Mouse (Mus musculus) heart, postnatal 0 days (tissue): ENCODE data around the gene Anpep. TPM values are rescaled to one million over a fixed set of nuclear protein-coding genes. Genes with fewer than 3 reads are reported as not detected.

Experiments used
- ATAC-seq: fragments of 200-750 bp; cut with Nextera tagmentation; 2 replicates; pipeline ENCODE4 v1.8.0; 2017; ENCODE audit warnings: low read depth, moderate number of reproducible peaks, moderate library complexity; ENCODE audit not compliant: insufficient read depth
- DNase-seq: peaks from one replicate; pipeline ENCODE4 v3.0.0-alpha.2; 2016; ENCODE audit warnings: low spot score
- H3K27ac ChIP-seq: fragments of 300-500 bp; sonication (generic); 2 replicates; pipeline ENCODE4 v1.5.1; 2014; ENCODE audit warnings: low read depth, mild to moderate bottlenecking
- H3K27me3 ChIP-seq: fragments of 300-500 bp; sonication (generic); 2 replicates; pipeline ENCODE4 v1.6.1; 2014; ENCODE audit warnings: low read length, mixed read lengths; ENCODE audit not compliant: control insufficient read depth, insufficient read depth
- H3K36me3 ChIP-seq: fragments of 300-500 bp; sonication (generic); replicated peaks from 2 replicates; pipeline ENCODE4 v1.6.1; 2014; ENCODE audit warnings: low read length, mixed read lengths; ENCODE audit not compliant: control insufficient read depth, insufficient read depth
- H3K4me1 ChIP-seq: fragments of 300-500 bp; sonication (generic); 2 replicates; pipeline ENCODE4 v1.6.1; 2014; ENCODE audit warnings: antibody characterized with exemption; ENCODE audit not compliant: control insufficient read depth, insufficient read depth
- H3K4me2 ChIP-seq: fragments of 300-500 bp; sonication (generic); 2 replicates; pipeline ENCODE4 v1.6.1; 2014; ENCODE audit warnings: low read depth, mild to moderate bottlenecking, low read length, moderate library complexity
- H3K4me3 ChIP-seq: fragments of 300-500 bp; sonication (generic); 2 replicates; pipeline ENCODE4 v1.5.1; 2014; ENCODE audit warnings: low read depth, low read length
- H3K9ac ChIP-seq: fragments of 300-500 bp; sonication (generic); replicated peaks from 2 replicates; pipeline ENCODE4 v1.6.1; 2014; ENCODE audit warnings: low read depth, low read length, mixed read lengths
- H3K9me3 ChIP-seq: fragments of 300-500 bp; sonication (generic); replicated peaks from 2 replicates; pipeline ENCODE4 v1.6.1; 2016; ENCODE audit warnings: low read length; ENCODE audit not compliant: control insufficient read depth
- CTCF ChIP-seq: IDR thresholded peaks from 2 replicates; pipeline ENCODE4 v1.5.1; 2016; ENCODE audit warnings: antibody characterized with exemption, control low read depth, low read depth
- EP300 ChIP-seq: IDR thresholded peaks from 2 replicates; pipeline ENCODE4 v1.6.1; 2016; ENCODE audit warnings: antibody characterized with exemption, low read depth
- WGBS: fragments of 180-500 bp; shearing (Covaris S2); extraction: QIAGEN DNeasy Blood & Tissue Kit; methylation state at CpG from one replicate; pipeline ENCODE4 v1.1.7; 2014; 5-methylcytosine and 5-hydroxymethylcytosine counted together
- polyA plus RNA-seq: library from polyadenylated mRNA; unstranded; fragments of >200 nt; fragmentation: Nextera tagmentation; extraction: Ambion mirVana; gene quantifications from 2 replicates; pipeline ENCODE4 v1.2.1, GENCODE M21; 2015
- total RNA-seq: library from RNA; depleted of rRNA; stranded (reverse); fragments of >200 nt; gene quantifications from 2 replicates; pipeline ENCODE4 v1.2.3, GENCODE M21; 2014; ENCODE audit warnings: low replicate concordance

Anpep gene
- total and polyA plus RNA-seq, 2 experiments from 2014 or later, result 6.9 to 15.6 TPM

DNA sequence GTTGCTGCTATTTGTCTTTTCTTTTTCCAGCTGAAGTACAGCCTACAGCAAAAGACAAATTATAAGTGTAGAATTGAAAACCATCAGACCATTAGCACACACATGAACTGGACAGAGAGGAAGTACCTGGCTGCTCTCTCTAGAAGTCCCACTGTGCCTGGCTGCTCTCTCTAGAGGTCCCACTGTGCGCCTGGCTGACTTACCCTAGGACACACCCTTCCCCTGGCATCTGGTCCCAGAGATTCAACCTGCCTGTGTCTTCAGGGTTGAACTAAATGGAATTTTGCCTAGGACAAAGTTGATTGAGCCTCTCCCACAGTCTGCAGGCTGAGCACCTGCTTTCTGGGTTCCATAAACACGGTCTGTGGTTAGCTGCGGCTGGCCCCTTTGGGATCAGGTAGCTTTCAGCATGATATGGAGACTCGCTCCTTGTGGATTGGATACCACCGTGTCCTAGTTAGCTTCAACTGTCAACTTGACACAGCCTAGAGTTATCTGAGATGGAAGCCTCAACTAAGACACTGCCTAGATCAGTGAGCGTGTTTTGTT, 11.0 kb upstream of the Anpep start:
- TF ChIP-seq EP300, result no peak
- no peak for TF ChIP-seq CTCF
- 76% methylated on average over 6 of the region's 6 CpGs for WGBS
- ATAC-seq (no peak), DNase-seq (no peak)
- Histone ChIP-seq H3K4me2 (no peak overlapping the region), H3K4me1 (no peaks in the 10 kb centered on the region), H3K9ac (no peak overlapping the region), H3K36me3 (no peaks in the 10 kb centered on the region), H3K27ac (no peak overlapping the region), H3K4me3 (no peak overlapping the region), H3K9me3 (no peaks in the 10 kb centered on the region), H3K27me3 (no peaks in the 10 kb centered on the region)

GRCm38 (mm10) chr7:79869072-79869719, 8.3 kb upstream of the Anpep start:
- Histone ChIP-seq H3K36me3 (no peaks in the 10 kb centered on the region), H3K9me3 (no peaks in the 10 kb centered on the region), H3K27me3 (no peaks in the 10 kb centered on the region), H3K9ac (no peak overlapping the region), H3K4me3 (no peak overlapping the region), H3K4me1 (no peaks in the 10 kb centered on the region), H3K4me2 (no peak overlapping the region), H3K27ac (no peak overlapping the region)
- ATAC-seq (no peak), DNase-seq (no peak)
- TF ChIP-seq EP300 (no peak), CTCF (no peak)
- WGBS, result 55% methylated on average over 6 of the region's 6 CpGs

DNA sequence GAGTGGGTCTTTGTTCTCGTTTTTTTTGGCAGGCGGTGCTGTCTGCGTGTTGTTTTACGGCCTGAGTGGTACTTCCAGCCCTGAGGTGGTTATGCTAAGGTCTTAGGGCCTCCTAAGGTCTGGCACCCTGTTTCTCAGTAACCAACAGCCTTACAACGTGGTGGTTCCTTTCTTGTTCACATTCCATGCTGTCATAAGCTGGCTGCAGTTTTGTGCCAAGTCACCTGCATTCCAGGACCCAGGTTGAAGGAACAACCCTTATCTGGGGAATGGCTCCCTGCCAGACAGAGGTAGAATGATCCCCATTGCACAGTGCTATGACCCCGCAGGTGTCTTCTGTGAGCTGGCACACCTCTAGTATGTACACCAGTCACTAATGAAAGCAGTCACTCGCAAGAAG, 7.6 kb upstream of the Anpep start:
- Histone ChIP-seq H3K4me3 (no peak overlapping the region), H3K9me3 (no peaks in the 10 kb centered on the region), H3K27ac (no peak overlapping the region), H3K4me1 (no peaks in the 10 kb centered on the region), H3K36me3 (no peaks in the 10 kb centered on the region), H3K9ac (no peak overlapping the region), H3K27me3 (no peaks in the 10 kb centered on the region), H3K4me2 (no peak overlapping the region)
- 75% methylated on average over 7 of the region's 7 CpGs for WGBS
- ATAC-seq, result no peak
- TF ChIP-seq EP300 (no peak), CTCF (no peak)
- DNase-seq, result no peak

DNA sequence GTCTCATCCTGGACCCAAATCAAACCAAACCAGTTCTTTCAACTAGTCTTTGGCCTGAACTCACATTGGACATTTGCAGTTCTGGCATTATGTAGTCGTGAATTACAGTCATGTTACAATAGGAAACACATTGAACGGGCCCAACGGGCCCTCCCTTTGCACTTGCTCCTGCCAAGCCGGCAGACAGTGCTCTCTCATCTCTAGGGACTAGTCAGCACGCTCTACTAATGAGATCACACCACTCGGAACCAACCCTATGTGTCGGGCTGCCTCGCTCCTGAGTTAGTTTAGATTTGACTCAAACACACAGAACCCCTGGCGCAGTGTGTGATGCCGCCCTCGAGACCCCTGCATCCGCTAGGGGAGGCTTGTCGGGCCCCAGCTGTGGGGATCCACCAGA, 7.0 kb upstream of the Anpep start:
- Histone ChIP-seq H3K9ac (no peak overlapping the region), H3K27ac (no peak overlapping the region), H3K36me3 (no peaks in the 10 kb centered on the region), H3K4me3 (no peak overlapping the region), H3K4me1 (no peaks in the 10 kb centered on the region), H3K4me2 (no peak overlapping the region), H3K9me3 (no peaks in the 10 kb centered on the region), H3K27me3 (no peaks in the 10 kb centered on the region)
- TF ChIP-seq CTCF (no peak), EP300 (no peak)
- no peak; the same call in 1 of the 2 replicates for ATAC-seq
- DNase-seq, result no peak
- WGBS, result 78% methylated on average over 13 of the region's 13 CpGs

GRCm38 (mm10) chr7:79866294-79867000, 5.6 kb upstream of the Anpep start:
- no peak overlapping the region for H3K27ac ChIP-seq
- H3K4me3 ChIP-seq, result no peak overlapping the region
- H3K27me3 ChIP-seq, result no peaks in the 10 kb centered on the region
- DNase-seq (no peak), ATAC-seq (no peak)
- no peaks in the 10 kb centered on the region for H3K36me3 ChIP-seq
- WGBS, result 83% methylated on average over 3 of the region's 3 CpGs
- H3K4me1 ChIP-seq, result no peaks in the 10 kb centered on the region
- H3K9ac ChIP-seq, result no peak overlapping the region
- no peak overlapping the region for H3K4me2 ChIP-seq
- no peaks in the 10 kb centered on the region for H3K9me3 ChIP-seq
- TF ChIP-seq EP300, result no peak
- TF ChIP-seq CTCF, result no peak
